Mouse (Mus musculus) testis, adult 2 months (tissue): ENCODE measurements around the gene Kif1b.

Source experiments
- CTCF ChIP-seq: fragments of 200-500 bp; IDR thresholded peaks from 2 replicates; pipeline ENCODE4 v1.5.1; 2012; ENCODE audit warnings: low read depth, mild to moderate bottlenecking, inconsistent platforms, low read length, moderate library complexity; ENCODE audit not compliant: control insufficient read depth, insufficient read depth, insufficient replicate concordance
- POLR2A ChIP-seq: fragments of 200-500 bp; IDR thresholded peaks from 2 replicates; pipeline ENCODE4 v1.6.1; 2012; ENCODE audit warnings: low read depth, mild to moderate bottlenecking, inconsistent platforms, low read length, moderate library complexity; ENCODE audit not compliant: control insufficient read depth

DNA sequence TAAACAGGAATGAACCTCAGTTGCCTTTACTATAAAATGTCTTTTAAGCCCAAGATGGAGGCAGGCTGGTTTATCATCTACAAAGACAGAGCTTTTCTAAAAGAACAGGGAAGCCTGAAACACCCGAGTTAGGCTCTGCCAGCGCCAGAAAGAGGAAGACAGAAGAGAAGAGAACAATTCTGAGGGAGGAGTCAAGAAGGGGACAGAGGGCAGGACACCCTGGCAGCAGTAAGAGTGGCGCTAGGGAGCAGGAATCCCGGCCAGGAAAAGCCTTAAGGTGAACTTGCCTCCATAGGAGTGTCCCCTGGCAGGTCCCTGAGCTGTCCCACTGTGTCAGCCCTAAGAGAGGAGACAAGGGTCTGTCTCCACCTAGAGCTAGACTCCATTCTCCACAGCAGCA, 163.9 kb downstream of the Kif1b start:
- TF ChIP-seq POLR2A (no peak), CTCF (no peak)
